Mouse (Mus musculus): ENCODE measurements at regions not wholly inside any gene's neighbourhood (a gene's known extent, or its start where the extent isn't known, plus 50 kb on each side); places are given as distances from the start of the nearest gene placed in this dataset.
A peak's percentile ranks its signal among the peaks of the same experiment; 100 is the strongest.
"Not testable (repeated sequence)": the region's sequence is repeated elsewhere in the genome, so short reads cannot be mapped to it uniquely, and the experiment has no call there.

DNA sequence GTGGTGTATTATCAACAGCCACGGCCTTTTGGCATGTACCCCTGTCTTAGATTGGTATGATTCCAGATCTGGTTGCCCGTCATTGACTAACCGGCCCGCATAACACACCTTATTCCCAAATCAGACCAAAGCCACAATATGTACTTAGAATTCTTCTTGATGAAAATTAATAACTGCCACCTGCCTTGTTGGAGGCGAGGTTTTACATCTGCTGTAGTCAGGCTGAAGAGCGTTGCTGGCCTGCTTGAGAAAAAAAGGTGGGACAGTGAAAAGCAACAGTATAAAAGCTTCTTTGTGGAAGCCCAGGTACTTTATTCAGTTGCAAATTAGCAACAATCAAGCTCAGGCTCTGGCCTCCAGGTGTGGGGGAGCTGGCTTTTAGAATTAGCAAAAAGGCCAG, 223.6 kb upstream of the Car8 start:
- not testable (repeated sequence) for H3K4me1 ChIP-seq (ENCODE audit: control insufficient read depth, low read depth, low read length); H3K4me2 ChIP-seq (ENCODE audit: low read depth, low read length); H3K4me3 ChIP-seq (ENCODE audit: low read depth, low read length); H3K27me3 ChIP-seq (ENCODE audit: control insufficient read depth, insufficient read depth, low read depth, low read length); H3K9ac ChIP-seq (ENCODE audit: low read depth, low read length); H3K36me3 ChIP-seq (ENCODE audit: control insufficient read depth, insufficient read depth); ATAC-seq (ENCODE audit: low read depth); H3K27ac ChIP-seq (ENCODE audit: low read length); H3K9me3 ChIP-seq (replicated peaks; ENCODE audit: control insufficient read depth, low read length)
- WGBS (ENCODE audit: insufficient replicate concordance): 79% methylated on average over 6 of the region's 6 CpGs

DNA sequence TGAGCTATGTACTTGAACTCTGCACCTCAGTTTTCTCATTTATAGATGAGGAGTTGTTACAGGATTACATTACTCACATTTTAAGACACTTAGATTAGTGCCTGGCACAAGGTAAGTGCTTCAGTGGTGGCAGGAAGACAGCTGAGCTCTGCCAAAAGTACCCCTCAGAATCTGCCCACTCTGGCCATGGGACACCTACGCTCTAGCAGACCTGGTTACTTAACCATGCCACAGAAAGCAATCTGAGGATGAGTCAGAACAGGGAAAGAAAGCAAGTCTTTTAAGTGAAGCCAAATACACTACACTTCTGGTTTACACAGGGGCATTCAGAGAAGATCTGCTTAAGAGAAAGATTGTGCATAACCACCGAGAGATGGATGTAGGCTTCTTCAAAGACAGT, 215.5 kb upstream of the Car8 start:
- Histone ChIP-seq H3K4me3 (ENCODE audit: low read depth, low read length) (no peak overlapping the region), H3K27ac (ENCODE audit: low read length) (no peak overlapping the region), H3K4me1 (ENCODE audit: control insufficient read depth, low read depth, low read length) (no peaks in the 10 kb centered on the region), H3K9me3 (replicated peaks; ENCODE audit: control insufficient read depth, low read length) (no peaks in the 10 kb centered on the region), H3K4me2 (ENCODE audit: low read depth, low read length) (no peak overlapping the region), H3K27me3 (ENCODE audit: control insufficient read depth, insufficient read depth, low read depth, low read length) (no peaks in the 10 kb centered on the region), H3K9ac (ENCODE audit: low read depth, low read length) (no peak overlapping the region), H3K36me3 (ENCODE audit: control insufficient read depth, insufficient read depth) (no peaks in the 10 kb centered on the region)
- WGBS (ENCODE audit: insufficient replicate concordance): 62% methylated on average over 2 of the region's 2 CpGs
- ATAC-seq (ENCODE audit: low read depth): no peak

DNA sequence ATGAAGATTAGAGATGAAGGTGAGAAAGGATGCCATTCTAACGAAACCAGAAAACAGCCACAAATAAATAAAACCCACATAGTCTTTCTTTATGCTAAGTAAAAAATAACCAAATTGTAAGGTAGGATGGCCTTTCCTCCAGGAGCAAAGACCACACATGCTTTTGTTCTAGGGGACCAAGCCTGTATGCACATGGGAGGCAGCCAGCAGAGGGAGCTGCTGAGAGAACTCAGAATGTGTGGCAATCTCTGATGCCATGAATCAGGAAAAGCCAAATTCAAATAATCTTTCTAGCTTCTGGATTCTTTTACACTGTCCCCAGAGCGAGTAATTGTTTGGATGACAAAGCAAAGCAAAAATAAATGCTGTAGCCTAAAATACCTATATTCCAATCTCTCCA, 193.6 kb upstream of the Car8 start:
- Histone ChIP-seq H3K4me1 (ENCODE audit: control insufficient read depth, low read depth, low read length) (no peaks in the 10 kb centered on the region), H3K27me3 (ENCODE audit: control insufficient read depth, insufficient read depth, low read depth, low read length) (no peaks in the 10 kb centered on the region), H3K4me3 (ENCODE audit: low read depth, low read length) (no peak overlapping the region), H3K27ac (ENCODE audit: low read length) (no peak overlapping the region), H3K36me3 (ENCODE audit: control insufficient read depth, insufficient read depth) (no peaks in the 10 kb centered on the region), H3K9me3 (replicated peaks; ENCODE audit: control insufficient read depth, low read length) (no peaks in the 10 kb centered on the region), H3K9ac (ENCODE audit: low read depth, low read length) (no peak overlapping the region), H3K4me2 (ENCODE audit: low read depth, low read length) (no peak overlapping the region)
- WGBS (ENCODE audit: insufficient replicate concordance): 27% methylated on average over 2 of the region's 2 CpGs
- no peak for ATAC-seq (ENCODE audit: low read depth)

DNA sequence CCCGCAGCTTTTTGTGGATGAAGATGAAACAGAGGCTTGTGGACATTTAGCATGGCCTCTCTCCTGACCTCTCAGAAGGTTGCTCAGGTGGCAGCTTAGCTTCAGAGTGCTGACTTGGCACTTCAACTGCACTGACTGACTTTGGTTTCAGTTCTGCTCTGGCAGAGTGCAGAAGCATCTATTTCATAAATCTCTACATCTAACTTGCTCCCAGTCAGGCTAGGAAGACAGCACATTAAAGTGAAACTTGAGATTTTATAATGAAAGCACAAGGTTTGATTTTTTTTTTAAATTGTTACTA, 192.1 kb upstream of the Car8 start:
- no peak overlapping the region for H3K4me2 ChIP-seq (ENCODE audit: low read depth, low read length)
- no peak overlapping the region for H3K4me3 ChIP-seq (ENCODE audit: low read depth, low read length)
- H3K36me3 ChIP-seq (ENCODE audit: control insufficient read depth, insufficient read depth): no peaks in the 10 kb centered on the region
- WGBS (ENCODE audit: insufficient replicate concordance): 12% methylated on average over 1 of the region's 1 CpGs
- no peaks in the 10 kb centered on the region for H3K9me3 ChIP-seq (replicated peaks; ENCODE audit: control insufficient read depth, low read length)
- H3K9ac ChIP-seq (ENCODE audit: low read depth, low read length): no peak overlapping the region
- H3K4me1 ChIP-seq (ENCODE audit: control insufficient read depth, low read depth, low read length): no peaks in the 10 kb centered on the region
- no peaks in the 10 kb centered on the region for H3K27me3 ChIP-seq (ENCODE audit: control insufficient read depth, insufficient read depth, low read depth, low read length)
- ATAC-seq (ENCODE audit: low read depth): no peak
- H3K27ac ChIP-seq (ENCODE audit: low read length): no peak overlapping the region

DNA sequence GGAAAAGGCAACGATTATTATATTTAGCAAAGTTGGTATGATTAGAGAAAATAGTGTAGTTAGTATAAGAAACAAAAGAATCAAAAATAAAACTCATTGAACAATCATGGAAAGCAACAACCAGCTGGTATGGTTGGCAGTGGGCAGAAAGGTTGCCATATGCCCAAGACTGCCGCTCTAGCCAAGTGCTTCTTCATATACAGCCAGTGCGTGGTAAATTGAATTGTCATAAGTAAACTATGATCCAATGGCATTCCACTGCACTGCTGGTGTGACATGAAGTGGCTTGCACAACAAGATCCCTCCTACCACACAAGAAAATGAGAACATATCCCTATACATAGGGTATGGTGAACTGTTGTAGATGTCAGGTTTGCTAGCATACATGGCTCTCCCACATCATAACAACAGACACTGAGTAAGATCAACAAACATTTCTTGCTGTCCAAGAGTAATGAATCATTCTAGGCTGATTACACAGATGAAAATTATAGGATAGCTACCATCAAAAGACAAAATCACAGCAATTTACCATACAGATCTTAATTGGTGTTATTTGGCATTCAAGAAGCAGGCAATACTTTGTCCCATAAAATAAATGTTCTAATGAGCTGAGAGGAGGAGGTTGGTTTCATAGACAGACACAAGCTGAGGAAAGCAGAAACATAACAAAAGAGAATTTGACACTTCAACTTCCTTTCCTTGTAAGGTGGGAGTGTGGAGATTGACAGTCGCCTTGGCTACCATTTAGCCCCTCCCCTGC, 191.6 kb upstream of the Car8 start:
- no peaks in the 10 kb centered on the region for H3K4me1 ChIP-seq (ENCODE audit: control insufficient read depth, low read depth, low read length)
- no peak overlapping the region for H3K4me3 ChIP-seq (ENCODE audit: low read depth, low read length)
- WGBS (ENCODE audit: insufficient replicate concordance): 64% methylated on average over 4 of the region's 4 CpGs

DNA sequence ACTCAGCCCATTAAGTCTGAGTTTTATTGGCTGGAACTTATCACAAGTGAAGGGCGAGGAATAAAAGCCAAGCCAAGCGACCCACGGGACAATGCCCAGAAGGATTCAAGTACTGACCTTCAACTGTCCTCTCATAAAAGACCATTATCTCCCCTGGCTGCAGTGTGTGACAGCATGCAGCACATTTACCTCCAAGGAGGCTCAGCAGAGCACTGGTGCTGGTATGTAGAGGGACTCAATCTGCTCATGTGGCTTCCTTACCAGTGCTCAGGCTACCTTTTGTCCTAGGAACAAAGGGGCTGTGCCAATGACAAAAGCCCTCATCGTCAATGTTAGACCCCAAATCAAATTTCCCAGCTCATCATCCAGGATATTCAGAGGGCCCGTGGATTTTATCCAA, 190.9 kb upstream of the Car8 start:
- no peak for ATAC-seq (ENCODE audit: low read depth)
- no peaks in the 10 kb centered on the region for H3K9me3 ChIP-seq (replicated peaks; ENCODE audit: control insufficient read depth, low read length)
- no peak overlapping the region for H3K9ac ChIP-seq (ENCODE audit: low read depth, low read length)
- no peak overlapping the region for H3K27ac ChIP-seq (ENCODE audit: low read length)
- no peak overlapping the region for H3K4me3 ChIP-seq (ENCODE audit: low read depth, low read length)
- H3K36me3 ChIP-seq (ENCODE audit: control insufficient read depth, insufficient read depth): no peaks in the 10 kb centered on the region
- no peak overlapping the region for H3K4me2 ChIP-seq (ENCODE audit: low read depth, low read length)
- no peaks in the 10 kb centered on the region for H3K4me1 ChIP-seq (ENCODE audit: control insufficient read depth, low read depth, low read length)
- H3K27me3 ChIP-seq (ENCODE audit: control insufficient read depth, insufficient read depth, low read depth, low read length): no peaks in the 10 kb centered on the region
- WGBS (ENCODE audit: insufficient replicate concordance): 60% methylated on average over 5 of the region's 5 CpGs

More for the DNA sequence above, 191.6 kb upstream of the Car8 start:
- Histone ChIP-seq H3K36me3 (ENCODE audit: control insufficient read depth, insufficient read depth) (no peaks in the 10 kb centered on the region), H3K27me3 (ENCODE audit: control insufficient read depth, insufficient read depth, low read depth, low read length) (no peaks in the 10 kb centered on the region), H3K9ac (ENCODE audit: low read depth, low read length) (no peak overlapping the region), H3K9me3 (replicated peaks; ENCODE audit: control insufficient read depth, low read length) (no peaks in the 10 kb centered on the region), H3K27ac (ENCODE audit: low read length) (no peak overlapping the region), H3K4me2 (ENCODE audit: low read depth, low read length) (no peak overlapping the region)
- no peak for ATAC-seq (ENCODE audit: low read depth)

DNA sequence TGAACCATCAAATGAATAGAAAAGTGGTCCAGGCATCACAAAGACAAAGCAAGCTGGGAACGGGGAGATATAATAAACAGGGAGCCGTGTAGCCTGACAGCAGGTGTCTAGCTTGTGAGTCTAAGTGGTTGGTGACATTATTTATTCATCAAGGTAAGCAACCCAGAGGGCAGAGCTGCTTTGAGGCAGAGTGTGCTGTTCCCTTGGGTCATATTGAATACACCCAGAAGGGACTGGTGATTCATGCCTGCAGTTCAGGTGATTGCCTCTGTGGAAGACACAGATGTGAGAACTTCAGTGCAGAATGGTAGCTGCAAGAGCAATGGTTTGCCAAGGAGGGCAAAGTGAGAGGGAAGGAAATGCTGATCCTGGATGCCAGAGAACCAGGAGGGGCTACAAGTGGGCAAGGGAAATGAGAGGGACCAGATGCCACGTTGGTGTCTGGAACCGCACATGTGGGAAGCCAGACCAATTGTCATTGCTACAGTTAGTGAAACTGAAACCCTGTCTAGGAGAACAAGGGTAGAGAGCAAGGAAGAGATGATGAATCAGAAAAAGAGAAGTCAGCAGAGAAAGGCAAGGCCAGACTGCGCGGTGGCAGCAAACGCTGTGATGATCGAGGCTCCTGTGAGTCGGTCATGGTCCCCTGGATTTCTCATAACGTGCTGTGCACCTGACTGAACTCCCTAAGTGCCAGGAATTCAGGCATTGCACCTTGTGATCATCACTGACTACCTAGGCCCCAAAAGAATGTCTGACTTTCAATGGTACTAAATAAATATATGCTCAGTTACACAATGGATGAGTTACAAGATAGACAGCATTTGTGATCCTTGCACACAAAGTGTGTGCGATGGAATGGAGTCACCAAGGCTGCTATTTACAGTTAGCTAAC, 190.0 kb upstream of the Car8 start:
- no peak overlapping the region for H3K9ac ChIP-seq (ENCODE audit: low read depth, low read length)
- H3K4me3 ChIP-seq (ENCODE audit: low read depth, low read length): no peak overlapping the region
- H3K4me1 ChIP-seq (ENCODE audit: control insufficient read depth, low read depth, low read length): no peaks in the 10 kb centered on the region
- H3K27me3 ChIP-seq (ENCODE audit: control insufficient read depth, insufficient read depth, low read depth, low read length): no peaks in the 10 kb centered on the region
- H3K27ac ChIP-seq (ENCODE audit: low read length): no peak overlapping the region
- no peak for ATAC-seq (ENCODE audit: low read depth)
- H3K9me3 ChIP-seq (replicated peaks; ENCODE audit: control insufficient read depth, low read length): no peaks in the 10 kb centered on the region
- no peak overlapping the region for H3K4me2 ChIP-seq (ENCODE audit: low read depth, low read length)
- WGBS (ENCODE audit: insufficient replicate concordance): 72% methylated on average over 11 of the region's 11 CpGs
- H3K36me3 ChIP-seq (ENCODE audit: control insufficient read depth, insufficient read depth): no peaks in the 10 kb centered on the region

DNA sequence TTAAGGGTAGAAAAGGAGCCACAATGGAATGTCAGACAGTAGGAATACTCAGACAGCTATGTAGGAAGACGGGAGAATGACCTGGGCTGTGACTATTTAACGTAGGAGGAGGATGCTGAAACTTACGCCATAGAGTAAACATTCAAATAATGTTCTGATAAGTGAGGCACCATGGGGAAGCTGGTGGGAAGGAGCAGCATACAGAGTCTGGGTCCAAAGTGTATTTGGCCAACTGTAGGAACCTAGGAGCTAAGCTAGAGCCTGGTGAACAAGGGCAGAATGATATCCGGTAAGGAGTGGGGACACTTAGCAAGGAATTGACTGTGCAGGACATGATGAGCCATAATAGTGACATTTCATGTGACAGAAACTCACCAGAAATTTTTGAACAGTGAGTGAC, 189.0 kb upstream of the Car8 start:
- Histone ChIP-seq H3K4me1 (ENCODE audit: control insufficient read depth, low read depth, low read length) (no peaks in the 10 kb centered on the region), H3K9me3 (replicated peaks; ENCODE audit: control insufficient read depth, low read length) (no peaks in the 10 kb centered on the region), H3K4me3 (ENCODE audit: low read depth, low read length) (no peak overlapping the region), H3K4me2 (ENCODE audit: low read depth, low read length) (no peak overlapping the region), H3K36me3 (ENCODE audit: control insufficient read depth, insufficient read depth) (no peaks in the 10 kb centered on the region), H3K27ac (ENCODE audit: low read length) (no peak overlapping the region), H3K9ac (ENCODE audit: low read depth, low read length) (no peak overlapping the region), H3K27me3 (ENCODE audit: control insufficient read depth, insufficient read depth, low read depth, low read length) (no peaks in the 10 kb centered on the region)
- peak; percentile 72 for ATAC-seq (ENCODE audit: low read depth)
- 56% methylated on average over 4 of the region's 4 CpGs for WGBS (ENCODE audit: insufficient replicate concordance)

DNA sequence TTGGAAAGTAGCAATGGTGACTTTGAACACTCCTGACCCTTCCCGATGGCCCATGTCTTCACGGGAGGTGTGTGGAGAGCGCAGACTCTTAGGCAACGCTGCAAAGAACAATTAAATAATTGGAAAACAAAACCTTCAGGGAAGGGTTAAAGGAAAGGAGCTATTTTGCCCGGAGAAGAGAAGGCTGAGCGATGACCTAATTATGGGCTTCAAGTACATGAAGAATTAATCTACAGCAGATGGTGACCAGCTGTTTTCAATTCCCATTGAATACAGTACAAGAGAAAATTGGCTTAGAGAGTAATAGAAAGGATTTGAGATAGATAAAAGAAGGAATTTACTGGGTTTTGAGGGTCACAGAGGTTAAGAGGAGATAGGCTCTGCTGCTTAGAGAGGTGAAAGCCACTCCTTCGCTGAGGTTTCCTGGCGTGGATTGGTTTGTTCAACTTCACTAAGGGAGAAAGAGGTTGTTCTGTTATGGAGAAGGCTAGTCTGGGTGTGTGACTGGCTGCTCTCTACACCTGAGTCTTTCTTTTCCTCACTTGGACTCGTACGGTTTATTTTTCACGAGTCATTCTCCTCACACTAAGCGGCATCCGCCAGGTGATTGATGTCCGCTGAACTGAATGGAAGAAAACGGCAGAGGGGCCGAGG, 184.7 kb upstream of the Car8 start:
- Histone ChIP-seq H3K4me3 (ENCODE audit: low read depth, low read length) (no peak overlapping the region), H3K4me1 (ENCODE audit: control insufficient read depth, low read depth, low read length) (no peaks in the 10 kb centered on the region), H3K27ac (ENCODE audit: low read length) (no peak overlapping the region), H3K36me3 (ENCODE audit: control insufficient read depth, insufficient read depth) (no peaks in the 10 kb centered on the region), H3K27me3 (ENCODE audit: control insufficient read depth, insufficient read depth, low read depth, low read length) (no peaks in the 10 kb centered on the region), H3K9me3 (replicated peaks; ENCODE audit: control insufficient read depth, low read length) (no peaks in the 10 kb centered on the region), H3K4me2 (ENCODE audit: low read depth, low read length) (no peak overlapping the region), H3K9ac (ENCODE audit: low read depth, low read length) (no peak overlapping the region)
- ATAC-seq (ENCODE audit: low read depth): no peak
- WGBS (ENCODE audit: insufficient replicate concordance): 75% methylated on average over 16 of the region's 16 CpGs

All from liver, embryonic 16.5 days (tissue).